Mouse (Mus musculus) MEL (cell line): ENCODE results near the gene Sorcs2.

Experiments used
- CTCF ChIP-seq, 3 experiments: IDR thresholded peaks in 2 of 3; conservative IDR thresholded peaks in 1 of 3; 2 replicates each; pipeline ENCODE4 v1.5.1; 2011 to 2012; ENCODE audit warnings: low read length in 3 of 3, low read depth in 2 of 3, mild to moderate bottlenecking in 2 of 3, improper control_type of control experiment in 1 of 3, inconsistent platforms in 1 of 3, mixed read lengths in 1 of 3, moderate library complexity in 1 of 3; ENCODE audit not compliant: control insufficient read depth in 1 of 3, insufficient read depth in 1 of 3, poor library complexity in 1 of 3, severe bottlenecking in 1 of 3
- KAT2A ChIP-seq: conservative IDR thresholded peaks from 2 replicates; pipeline ENCODE4 v1.6.1; 2012; ENCODE audit warnings: low read depth, low read length, improper control_type of control experiment, inconsistent platforms
- MAFK ChIP-seq: IDR thresholded peaks from 2 replicates; pipeline ENCODE4 v1.6.1; 2011; ENCODE audit warnings: low read depth, mild to moderate bottlenecking, low read length, improper control_type of control experiment, borderline replicate concordance
- MAX ChIP-seq: IDR thresholded peaks from 2 replicates; pipeline ENCODE4 v1.6.1; 2011; ENCODE audit warnings: low read length, improper control_type of control experiment
- POLR2AphosphoS2 ChIP-seq: IDR thresholded peaks from 2 replicates; pipeline ENCODE4 v1.6.1; 2011; ENCODE audit warnings: low read length, improper control_type of control experiment
- POLR2AphosphoS5 ChIP-seq: IDR thresholded peaks from 2 replicates; pipeline ENCODE4 v1.6.1; 2012; ENCODE audit warnings: low read depth, borderline replicate concordance, mild to moderate bottlenecking, inconsistent platforms, low read length, moderate library complexity, mixed read lengths
- RAD21 ChIP-seq: IDR thresholded peaks from 2 replicates; pipeline ENCODE4 v1.6.1; 2011; ENCODE audit warnings: mild to moderate bottlenecking, low read depth, low read length, improper control_type of control experiment
- RCOR1 ChIP-seq: IDR thresholded peaks from 2 replicates; pipeline ENCODE4 v1.6.1; 2012; ENCODE audit warnings: low read depth, mild to moderate bottlenecking, inconsistent platforms, low read length, improper control_type of control experiment
- SMC3 ChIP-seq: IDR thresholded peaks from 2 replicates; pipeline ENCODE4 v1.6.1; 2011; ENCODE audit warnings: low read depth, low read length, improper control_type of control experiment
- TCF12 ChIP-seq: IDR thresholded peaks from 2 replicates; pipeline ENCODE4 v1.6.1; 2014; ENCODE audit warnings: low read depth, mild to moderate bottlenecking, inconsistent platforms, low read length, improper control_type of control experiment, moderate library complexity
- ZC3H11A ChIP-seq: IDR thresholded peaks from 2 replicates; pipeline ENCODE4 v1.6.1; 2012; ENCODE audit warnings: low read depth, mild to moderate bottlenecking, inconsistent platforms, low read length, improper control_type of control experiment

- TF ChIP-seq TCF12 (no peak), RAD21 (no peak), MAFK (no peak), CTCF (IDR thresholded peaks at IDR 0.05 in 2 of 3, conservative IDR thresholded peaks at IDR 0.05 in 1 of 3; ENCODE audit: control insufficient read depth in 1 of 3, insufficient read depth in 1 of 3, low read depth in 2 of 3, low read length in 3 of 3, poor library complexity in 1 of 3, severe bottlenecking in 1 of 3) (no peak), MAX (no peak), ZC3H11A (no peak), RCOR1 (no peak), POLR2AphosphoS2 (no peak), SMC3 (no peak), KAT2A (no peak), POLR2AphosphoS5 (no peak)
Measured at GRCm38 (mm10) chr5:36213310-36213709, 184.6 kb downstream of the Sorcs2 start.
